Mouse (Mus musculus) pancreas, adult 10 weeks (tissue): ENCODE data around the gene Gm20458. TPM values are rescaled to one million over a fixed set of nuclear protein-coding genes. Genes with fewer than 3 reads are reported as not detected.

Source experiments
- polyA plus RNA-seq: library from polyadenylated mRNA; stranded (reverse); fragments of 350-450 nt; fragmentation: Illumina TruSeq; extraction: RNeasy Lipid Tissue Mini Kit (QIAGEN cat#74804); gene quantifications from one replicate; pipeline ENCODE4 v1.2.3, GENCODE M21; 2015; ENCODE audit warnings: low read depth, low replicate concordance; ENCODE audit not compliant: insufficient read depth

Gene Gm20458
- polyA plus RNA-seq, result not detected

GRCm38 (mm10) chr2:164460745-164461551, at the start of gene Gm20458:
Gene Gm20458, plus strand, starts transcription at chr2:164460967.

GRCm38 (mm10) chr2:164443460-164444000, 17.2 kb upstream of the Gm20458 start, which contains the start of gene Sdc4:
Gene Sdc4, minus strand, starts transcription at chr2:164443887.

GRCm38 (mm10) chr2:164456864-164457300, 3.9 kb upstream of the Gm20458 start, which contains the start of gene Sys1:
Gene Sys1, plus strand, starts transcription at chr2:164456964.

GRCm38 (mm10) chr2:164473624-164474023, 12.9 kb downstream of the Gm20458 start, which contains the start of gene Trp53tg5:
Gene Trp53tg5, minus strand, starts transcription at chr2:164473724.

GRCm38 (mm10) chr2:164485681-164486257, 25.0 kb downstream of the Gm20458 start, which contains the start of gene Dbndd2:
Gene Dbndd2, plus strand, starts transcription at chr2:164486106.

GRCm38 (mm10) chr2:164496847-164497690, 36.3 kb downstream of the Gm20458 start, which contains the start of gene Pigt:
Gene Pigt, plus strand, starts transcription at chr2:164497520.

Other genes starting within 250 kb of the Gm20458 start
- gene Wfdc15b, start 239.3 kb upstream of the Gm20458 start, polyA plus RNA-seq, result 6.6 TPM
- gene Svs2, start 222.5 kb upstream of the Gm20458 start, polyA plus RNA-seq, result not detected
- gene Svs3b, start 204.3 kb upstream of the Gm20458 start, polyA plus RNA-seq, result not detected
- gene Svs4, start 182.5 kb upstream of the Gm20458 start, polyA plus RNA-seq, result not detected
- gene Svs3a, start 171.7 kb upstream of the Gm20458 start, polyA plus RNA-seq, result not detected
- not detected for gene Svs6, start 144.2 kb upstream of the Gm20458 start, polyA plus RNA-seq
- gene Svs5, start 128.2 kb upstream of the Gm20458 start, polyA plus RNA-seq, result not detected
- gene Slpi, start 71.9 kb upstream of the Gm20458 start, polyA plus RNA-seq, result 146 TPM
- gene Rbpjl, start 57.8 kb upstream of the Gm20458 start, polyA plus RNA-seq, result 571 TPM
- 9.7 TPM for gene Matn4, start 55.8 kb upstream of the Gm20458 start, polyA plus RNA-seq
- gene Sdc4, start 17.1 kb upstream of the Gm20458 start, polyA plus RNA-seq, result 22.0 TPM
- 11.8 TPM for gene Sys1, start 4.0 kb upstream of the Gm20458 start, polyA plus RNA-seq
- gene Trp53tg5, start 12.8 kb downstream of the Gm20458 start, polyA plus RNA-seq, result not detected
- gene Dbndd2, start 25.1 kb downstream of the Gm20458 start, polyA plus RNA-seq, result 8.1 TPM
- 10.4 TPM for gene Pigt, start 36.6 kb downstream of the Gm20458 start, polyA plus RNA-seq
- gene Wfdc2, start 101.4 kb downstream of the Gm20458 start, polyA plus RNA-seq, result 8.5 TPM
- gene Spint3, start 112.5 kb downstream of the Gm20458 start, polyA plus RNA-seq, result not detected
- gene Wfdc6a, start 124.5 kb downstream of the Gm20458 start, polyA plus RNA-seq, result not detected
- not detected for gene Eppin, start 132.6 kb downstream of the Gm20458 start, polyA plus RNA-seq
- gene Wfdc6b, start 152.6 kb downstream of the Gm20458 start, polyA plus RNA-seq, result not detected
- not detected for gene Wfdc8, start 152.7 kb downstream of the Gm20458 start, polyA plus RNA-seq
- 1.0 TPM for gene Wfdc16, start 177.8 kb downstream of the Gm20458 start, polyA plus RNA-seq
- gene Wfdc10, start 195.1 kb downstream of the Gm20458 start, polyA plus RNA-seq, result not detected
- not detected for gene Wfdc9, start 195.6 kb downstream of the Gm20458 start, polyA plus RNA-seq
- not detected for gene Wfdc11, start 213.1 kb downstream of the Gm20458 start, polyA plus RNA-seq
- gene Wfdc13, start 224.1 kb downstream of the Gm20458 start, polyA plus RNA-seq, result not detected
- not detected for gene Spint4, start 237.5 kb downstream of the Gm20458 start, polyA plus RNA-seq